Mouse (Mus musculus) erythroblast, embryonic 14.5 days (primary cell): ENCODE measurements around the gene Coq8a. TPM values are rescaled to one million over a fixed set of nuclear protein-coding genes. Genes with fewer than 3 reads are reported as not detected.
A peak's percentile ranks its signal among the peaks of the same experiment; 100 is the strongest.

ENCODE experiments used
- H3K27me3 ChIP-seq: 2 replicates; pipeline ENCODE4 v1.6.1; 2012; ENCODE audit warnings: inconsistent platforms; ENCODE audit not compliant: control insufficient read depth
- H3K36me3 ChIP-seq: 2 replicates; pipeline ENCODE4 v1.6.1; 2012; ENCODE audit warnings: mild to moderate bottlenecking, inconsistent platforms; ENCODE audit not compliant: control insufficient read depth
- H3K4me1 ChIP-seq: 2 replicates; pipeline ENCODE4 v1.6.1; 2012; ENCODE audit warnings: inconsistent platforms; ENCODE audit not compliant: control insufficient read depth
- H3K4me3 ChIP-seq: replicated peaks from 2 replicates; pipeline ENCODE3; 2012; ENCODE audit warnings: moderate library complexity, mild to moderate bottlenecking, inconsistent platforms
- H3K9me3 ChIP-seq: 2 replicates; pipeline ENCODE4 v1.6.1; 2012; ENCODE audit warnings: low read length, inconsistent platforms, mixed read lengths; ENCODE audit not compliant: control insufficient read depth
- GATA1 ChIP-seq: IDR thresholded peaks from 2 replicates; pipeline ENCODE4 v1.6.1; 2012; ENCODE audit warnings: low read length, inconsistent platforms, mixed read lengths
- TAL1 ChIP-seq: IDR thresholded peaks from 3 replicates; pipeline ENCODE4 v1.6.1; 2012; ENCODE audit warnings: low read length, inconsistent platforms, mixed read lengths
- polyA plus RNA-seq: library from polyadenylated mRNA; stranded (reverse); fragments of >175 nt; gene quantifications from 2 replicates; pipeline ENCODE4 v1.2.3, GENCODE M21; 2012

The Coq8a gene
- polyA plus RNA-seq, 1 experiment: 0.41 TPM

DNA sequence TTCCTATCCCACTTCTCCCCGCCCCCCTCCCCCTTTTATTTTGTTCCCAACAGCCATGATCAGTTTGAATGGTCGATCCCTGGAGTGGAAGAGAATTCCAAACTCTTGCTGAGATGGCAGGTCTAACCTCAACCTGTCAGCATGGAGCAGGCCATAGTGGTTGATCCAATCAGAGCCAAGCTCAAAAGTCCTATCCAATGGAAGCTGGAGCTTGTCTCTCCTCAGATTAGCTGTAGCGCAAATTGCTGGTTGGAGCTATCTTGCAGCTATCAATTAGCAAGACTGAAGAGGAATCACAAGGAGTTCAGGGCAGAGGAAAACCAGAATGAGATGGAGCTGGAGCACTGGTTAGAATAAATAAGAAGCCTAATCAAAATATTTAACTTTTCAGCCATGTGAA lies 9.0 kb upstream of the Coq8a start:
- Histone ChIP-seq H3K4me1 (no peaks in the 10 kb centered on the region), H3K9me3 (peaks cover 4% of the 10 kb centered on the region), H3K4me3 (no peak overlapping the region), H3K36me3 (no peaks in the 10 kb centered on the region), H3K27me3 (no peaks in the 10 kb centered on the region)
- TF ChIP-seq TAL1 (no peak), GATA1 (no peak)

DNA sequence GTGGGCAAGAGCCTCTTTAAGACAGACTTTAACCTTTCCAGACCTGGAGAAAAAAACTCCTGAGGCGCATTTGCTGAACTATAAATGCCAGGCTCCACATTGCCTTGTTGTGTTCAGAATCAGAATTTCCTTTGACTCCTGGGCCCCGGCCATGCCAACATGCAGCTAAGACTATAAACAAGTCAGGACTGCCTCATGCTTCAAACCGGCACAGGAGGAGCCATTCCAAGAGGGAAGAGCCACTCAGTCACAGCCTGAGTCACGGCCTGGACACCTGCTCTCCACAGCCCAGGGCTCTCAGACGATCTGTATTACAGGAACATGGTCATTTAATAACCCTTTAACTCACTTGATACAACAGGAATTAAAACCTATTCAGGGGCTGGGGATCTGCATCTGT lies 1.3 kb upstream of the Coq8a start:
- H3K36me3 ChIP-seq: no peaks in the 10 kb centered on the region
- no peak overlapping the region for H3K4me3 ChIP-seq
- no peak for TF ChIP-seq TAL1
- no peak for TF ChIP-seq GATA1
- peaks cover 7% of the 10 kb centered on the region for H3K4me1 ChIP-seq
- peaks cover 4% of the 10 kb centered on the region for H3K9me3 ChIP-seq
- no peaks in the 10 kb centered on the region for H3K27me3 ChIP-seq

DNA sequence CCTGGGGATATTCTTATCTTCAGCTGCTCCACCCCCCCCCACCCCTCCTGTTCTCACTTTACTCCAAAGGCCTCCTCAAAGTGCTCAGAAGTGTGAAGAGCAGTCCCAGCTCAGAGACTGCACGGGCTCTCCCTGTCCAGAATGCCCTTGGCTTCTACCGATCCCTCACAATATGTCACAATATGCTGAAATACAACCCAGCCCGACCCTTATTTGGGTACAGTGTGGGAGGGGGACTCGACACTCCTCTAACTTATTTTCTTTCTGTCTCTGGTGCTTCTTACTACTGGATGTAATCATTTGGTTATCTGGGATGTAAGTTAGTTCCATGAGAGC lies 281 bp upstream of the Coq8a start:
- H3K4me3 ChIP-seq: no peak overlapping the region
- no peaks in the 10 kb centered on the region for H3K9me3 ChIP-seq
- H3K27me3 ChIP-seq: no peaks in the 10 kb centered on the region
- H3K4me1 ChIP-seq: peaks cover 17% of the 10 kb centered on the region
- TF ChIP-seq GATA1 (no peak), TAL1 (no peak)
- H3K36me3 ChIP-seq: no peaks in the 10 kb centered on the region

DNA sequence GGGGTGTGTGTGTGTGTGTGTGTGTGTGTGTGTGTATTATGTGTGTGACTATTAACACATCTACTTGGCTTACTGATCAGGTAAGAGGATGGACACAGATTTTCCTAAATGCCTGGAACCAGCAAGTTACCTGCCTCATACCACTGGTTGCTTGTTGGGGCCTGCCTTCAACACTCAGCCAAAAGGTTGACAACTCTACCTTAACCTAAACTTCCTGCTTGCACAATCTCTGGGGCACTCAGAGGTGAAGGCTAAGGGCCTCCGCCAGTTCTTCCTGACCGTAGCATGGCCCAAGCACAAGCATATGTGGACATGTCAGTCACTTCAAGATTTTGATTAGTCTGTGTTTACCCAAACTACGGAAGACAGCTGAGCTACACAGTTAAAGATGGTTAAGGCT lies 1.4 kb downstream of the Coq8a start:
- H3K4me1 ChIP-seq: peaks cover 25% of the 10 kb centered on the region
- H3K36me3 ChIP-seq: no peaks in the 10 kb centered on the region
- peaks cover 7% of the 10 kb centered on the region for H3K27me3 ChIP-seq
- H3K9me3 ChIP-seq: no peaks in the 10 kb centered on the region
- H3K4me3 ChIP-seq: no peak overlapping the region
- no peak for TF ChIP-seq GATA1
- no peak for TF ChIP-seq TAL1

DNA sequence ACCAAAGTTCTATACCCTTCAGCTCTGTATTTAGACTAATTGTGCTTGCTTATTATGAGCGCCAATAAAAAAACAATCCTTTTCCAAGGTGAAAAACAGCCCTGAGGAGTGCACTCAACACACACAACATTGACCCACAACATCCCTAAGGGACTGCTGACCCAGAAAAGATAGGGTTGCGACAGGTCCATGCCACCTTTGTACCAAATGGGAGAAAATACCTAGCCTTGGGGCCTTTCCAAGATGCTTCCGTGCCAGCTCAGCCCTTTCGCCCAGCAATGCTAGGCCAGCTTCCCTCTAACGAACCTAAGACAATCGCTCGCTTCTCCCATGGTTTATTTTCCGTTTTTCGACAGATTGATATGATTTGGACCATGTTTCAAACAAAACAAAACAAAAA lies 2.9 kb downstream of the Coq8a start:
- peak overlapping the region; percentile 78 for H3K4me3 ChIP-seq
- peaks cover 10% of the 10 kb centered on the region for H3K27me3 ChIP-seq
- no peaks in the 10 kb centered on the region for H3K36me3 ChIP-seq
- TF ChIP-seq GATA1 (no peak), TAL1 (no peak)
- H3K9me3 ChIP-seq: no peaks in the 10 kb centered on the region
- peaks cover 29% of the 10 kb centered on the region for H3K4me1 ChIP-seq

- TF ChIP-seq GATA1 (no peak; the same call in 1 of the 2 replicates), TAL1 (no peak)
- H3K9me3 ChIP-seq: no peaks in the 10 kb centered on the region
- H3K4me3 ChIP-seq: peak overlapping the region; percentile 78
- no peaks in the 10 kb centered on the region for H3K36me3 ChIP-seq
- peaks cover 29% of the 10 kb centered on the region for H3K4me1 ChIP-seq
- H3K27me3 ChIP-seq: peaks cover 10% of the 10 kb centered on the region
Measured at GRCm38 (mm10) chr1:180195703-180196381, 3.6 kb downstream of the Coq8a start.

GRCm38 (mm10) chr1:180194781-180195471 lies 4.5 kb downstream of the Coq8a start:
- no peaks in the 10 kb centered on the region for H3K9me3 ChIP-seq
- H3K4me1 ChIP-seq: peaks cover 29% of the 10 kb centered on the region
- no peak for TF ChIP-seq TAL1
- no peak for TF ChIP-seq GATA1
- H3K36me3 ChIP-seq: no peaks in the 10 kb centered on the region
- peak overlapping the region; percentile 78 for H3K4me3 ChIP-seq
- H3K27me3 ChIP-seq: peaks cover 10% of the 10 kb centered on the region

GRCm38 (mm10) chr1:180194048-180194447 lies 5.4 kb downstream of the Coq8a start:
- H3K4me1 ChIP-seq: peaks cover 29% of the 10 kb centered on the region
- H3K36me3 ChIP-seq: no peaks in the 10 kb centered on the region
- H3K27me3 ChIP-seq: peaks cover 10% of the 10 kb centered on the region
- no peaks in the 10 kb centered on the region for H3K9me3 ChIP-seq
- H3K4me3 ChIP-seq: no peak overlapping the region
- TF ChIP-seq GATA1 (no peak), TAL1 (no peak)

DNA sequence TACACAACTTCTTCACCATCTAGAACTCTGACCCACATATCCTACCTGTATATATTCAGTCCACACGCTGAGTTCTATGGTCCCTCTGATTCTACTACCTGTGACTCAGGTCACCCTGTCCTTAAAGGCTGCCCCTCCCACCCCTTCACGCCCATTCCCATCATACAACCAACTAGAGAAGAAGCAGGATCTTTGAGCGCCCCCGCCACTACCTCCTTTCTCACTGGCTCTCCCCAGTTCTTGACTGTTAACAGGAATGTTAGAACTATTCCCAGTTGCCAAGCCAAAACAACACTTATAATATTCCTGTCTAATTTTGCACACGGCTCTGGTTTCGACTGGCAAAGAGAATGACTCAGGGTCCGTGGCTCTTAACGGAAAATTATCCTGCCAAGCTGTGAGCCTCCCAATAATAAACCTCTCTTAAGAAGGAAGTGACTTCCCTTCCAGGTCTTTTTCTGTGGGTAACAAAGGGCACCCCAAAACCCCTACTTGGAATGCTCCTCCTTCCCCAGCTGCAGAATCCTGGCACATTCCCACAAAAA lies 5.9 kb downstream of the Coq8a start:
- Histone ChIP-seq H3K4me3 (no peak overlapping the region), H3K4me1 (peaks cover 29% of the 10 kb centered on the region), H3K27me3 (peaks cover 10% of the 10 kb centered on the region), H3K9me3 (no peaks in the 10 kb centered on the region), H3K36me3 (no peaks in the 10 kb centered on the region)
- TF ChIP-seq GATA1 (no peak), TAL1 (no peak)

- H3K4me3 ChIP-seq: no peak overlapping the region
- H3K36me3 ChIP-seq: no peaks in the 10 kb centered on the region
- H3K9me3 ChIP-seq: no peaks in the 10 kb centered on the region
- H3K4me1 ChIP-seq: peaks cover 29% of the 10 kb centered on the region
- no peak for TF ChIP-seq TAL1
- no peak for TF ChIP-seq GATA1
- peaks cover 10% of the 10 kb centered on the region for H3K27me3 ChIP-seq
Measured at GRCm38 (mm10) chr1:180192866-180193265, 6.5 kb downstream of the Coq8a start.
